Mouse (Mus musculus) erythroid progenitor cell, adult 5-6 weeks (primary cell): ENCODE results near the gene Dhx30. TPM values are rescaled to one million over a fixed set of nuclear protein-coding genes. Genes with fewer than 3 reads are reported as not detected.
A peak's percentile ranks its signal among the peaks of the same experiment; 100 is the strongest.
"Not testable (repeated sequence)": the region's sequence is repeated elsewhere in the genome, so short reads cannot be mapped to it uniquely, and the experiment has no call there.

Experiments used
- ATAC-seq: replicated peaks from 2 replicates; pipeline ENCODE4 v1.8.0; 2016; ENCODE audit warnings: moderate number of reproducible peaks, mild to moderate bottlenecking, moderate TSS enrichment, inconsistent platforms; ENCODE audit not compliant: poor library complexity, low FRiP score, severe bottlenecking
- total RNA-seq, 2 experiments: library from RNA; stranded (forward) in 1 of 2; stranded (reverse) in 1 of 2; fragments of 150-400 nt in 1 of 2; fragments of 186-747, 209-891 nt in 1 of 2; gene quantifications; 2 replicates each; pipeline versions ENCODE4 v1.2.3 to v1.2.4; 2015 to 2017; ENCODE audit warnings: low replicate concordance in 2 of 2

Dhx30 gene
- total RNA-seq (2015; ENCODE audit: low replicate concordance), result 28.5 and 32.4 TPM in 2 replicates
- total RNA-seq (2017; ENCODE audit: low replicate concordance), result 14.8 and 39.3 TPM in 2 replicates

GRCm38 (mm10) chr9:110117779-110118139, at the start of gene Dhx30:
Dhx30 (minus strand) TSS chr9:110117830.
- no peak for ATAC-seq

DNA sequence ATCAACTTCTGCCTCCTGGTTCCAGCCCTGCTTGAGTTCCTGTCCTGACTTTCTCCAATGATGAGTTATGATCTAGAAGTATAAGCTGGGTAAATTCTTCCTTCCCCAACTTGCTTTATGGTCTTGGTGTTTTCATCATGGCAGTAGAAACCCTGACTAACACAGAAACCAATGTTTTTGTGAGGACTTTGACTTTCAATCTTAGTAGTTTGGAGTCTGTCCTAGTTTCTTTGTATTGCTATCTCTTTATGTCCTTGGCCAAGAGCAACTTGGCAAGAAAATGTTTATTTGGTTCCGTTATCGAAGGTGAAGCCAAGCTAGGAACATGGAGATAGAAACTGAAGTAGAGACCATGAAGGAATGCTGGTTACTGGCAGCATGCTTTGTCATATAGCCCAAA, 45.4 kb upstream of the Dhx30 start:
- no peak for ATAC-seq

- ATAC-seq, result no peak
Observed at GRCm38 (mm10) chr9:110162441-110162840, 44.8 kb upstream of the Dhx30 start.

- not testable (repeated sequence) for ATAC-seq
Observed at GRCm38 (mm10) chr9:110160486-110160885, 42.9 kb upstream of the Dhx30 start.

GRCm38 (mm10) chr9:110159036-110159435, 41.4 kb upstream of the Dhx30 start:
- ATAC-seq, result no peak

- ATAC-seq, result no peak
Observed at GRCm38 (mm10) chr9:110148598-110148997, 31.0 kb upstream of the Dhx30 start.

GRCm38 (mm10) chr9:110142097-110142496, 24.5 kb upstream of the Dhx30 start:
- no peak for ATAC-seq

DNA sequence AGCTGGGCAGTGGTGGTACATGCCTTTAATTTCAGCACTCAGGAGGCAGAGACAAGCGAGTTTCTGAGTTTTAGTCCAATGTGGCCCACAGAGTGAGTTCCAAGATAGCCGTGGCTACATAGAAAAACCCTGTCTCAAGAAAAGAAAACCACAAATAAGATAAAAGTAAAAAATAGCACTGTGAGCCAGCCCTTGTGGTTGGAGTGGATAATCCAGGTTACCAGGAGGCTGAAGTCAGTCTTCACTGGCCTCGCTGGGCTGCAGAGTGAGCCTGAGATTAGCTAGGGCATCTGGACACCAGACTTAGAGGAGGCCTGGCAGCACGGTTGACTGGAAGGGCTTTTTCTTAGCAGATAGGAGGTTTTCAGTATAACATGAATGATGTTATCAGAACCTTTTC, 21.5 kb upstream of the Dhx30 start:
- no peak for ATAC-seq

GRCm38 (mm10) chr9:110134176-110134575, 16.5 kb upstream of the Dhx30 start:
- ATAC-seq, result no peak

- ATAC-seq, result no peak
Observed at GRCm38 (mm10) chr9:110132921-110133320, 15.3 kb upstream of the Dhx30 start.

- ATAC-seq, result no peak
Observed at GRCm38 (mm10) chr9:110132201-110132605, 14.6 kb upstream of the Dhx30 start.

DNA sequence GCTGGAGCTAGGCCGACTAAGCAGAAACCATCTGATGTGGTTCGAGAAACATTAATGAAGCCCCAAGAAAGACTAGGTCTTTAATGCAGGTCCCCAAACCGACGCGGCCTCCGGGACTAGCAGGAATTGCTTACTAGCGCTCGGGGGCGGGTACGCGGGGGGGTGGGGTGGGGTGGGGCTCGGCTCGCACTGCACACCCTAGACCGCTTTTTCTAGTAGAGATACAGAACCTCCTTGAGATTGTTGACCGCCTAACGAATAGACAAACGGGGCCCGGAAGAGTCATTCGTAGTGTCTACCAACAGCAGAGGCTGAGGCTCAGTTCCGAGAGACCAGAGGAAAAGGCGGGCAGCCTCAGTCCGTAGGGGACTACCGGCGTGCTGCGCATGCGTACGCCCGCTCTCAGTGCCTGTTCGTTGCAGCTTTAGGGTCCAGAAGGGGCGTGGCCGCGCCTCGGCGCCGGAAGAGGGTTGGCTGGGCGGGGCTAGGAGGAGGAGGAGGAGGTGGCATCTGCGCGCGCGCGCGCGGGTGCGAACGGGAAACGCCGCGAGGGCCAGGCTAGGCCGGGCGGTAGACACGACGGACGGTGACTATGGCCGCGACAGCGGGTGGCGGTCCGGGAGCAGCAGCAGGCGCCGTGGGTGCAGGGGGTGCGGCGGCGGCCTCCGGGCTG, 14.0 kb upstream of the Dhx30 start:
- peak; percentile 98 for ATAC-seq

- peak; percentile 32; the same call in 1 of the 2 replicates for ATAC-seq
Observed at GRCm38 (mm10) chr9:110130896-110131524, 13.4 kb upstream of the Dhx30 start.

GRCm38 (mm10) chr9:110124008-110124540, 6.4 kb upstream of the Dhx30 start:
- ATAC-seq, result not testable (repeated sequence)

DNA sequence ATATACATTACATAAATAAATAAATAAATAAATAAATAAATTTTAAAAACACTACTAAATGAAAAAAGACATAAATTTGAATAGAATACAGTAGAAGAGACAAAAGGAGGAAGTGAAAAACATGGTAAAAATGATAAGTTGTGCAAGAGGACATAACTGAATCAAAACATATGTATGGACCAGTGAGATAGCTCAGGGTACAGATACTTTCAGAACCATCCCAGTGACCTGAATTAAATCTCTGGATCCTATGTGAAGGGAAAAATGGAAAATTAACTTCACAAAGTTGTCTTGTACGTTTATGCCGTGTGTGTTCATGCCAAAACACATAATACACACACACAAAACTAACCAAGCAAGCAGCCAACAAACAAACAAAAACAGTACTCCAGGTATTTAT, 5.7 kb upstream of the Dhx30 start:
- ATAC-seq, result no peak

GRCm38 (mm10) chr9:110121424-110121823, 3.8 kb upstream of the Dhx30 start:
- no peak for ATAC-seq

DNA sequence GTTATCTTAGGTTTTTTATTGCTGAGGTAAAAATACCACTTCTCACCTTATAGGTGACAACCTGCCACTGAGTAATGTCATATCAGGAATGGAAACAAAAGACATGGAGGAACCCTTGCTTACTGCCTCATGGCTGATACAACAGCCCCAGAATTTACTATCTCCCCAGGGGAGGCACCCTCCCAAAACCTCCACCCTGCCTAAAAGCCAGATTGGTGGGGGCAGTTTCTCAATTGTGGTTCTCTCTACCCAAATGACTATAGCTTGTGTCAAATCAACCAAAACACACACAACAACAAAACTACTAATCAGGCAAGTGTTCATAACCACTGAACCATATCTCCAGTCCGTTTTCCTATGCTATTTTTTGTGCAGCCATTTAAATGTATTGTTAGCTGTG, 619 bp upstream of the Dhx30 start:
- ATAC-seq, result no peak

DNA sequence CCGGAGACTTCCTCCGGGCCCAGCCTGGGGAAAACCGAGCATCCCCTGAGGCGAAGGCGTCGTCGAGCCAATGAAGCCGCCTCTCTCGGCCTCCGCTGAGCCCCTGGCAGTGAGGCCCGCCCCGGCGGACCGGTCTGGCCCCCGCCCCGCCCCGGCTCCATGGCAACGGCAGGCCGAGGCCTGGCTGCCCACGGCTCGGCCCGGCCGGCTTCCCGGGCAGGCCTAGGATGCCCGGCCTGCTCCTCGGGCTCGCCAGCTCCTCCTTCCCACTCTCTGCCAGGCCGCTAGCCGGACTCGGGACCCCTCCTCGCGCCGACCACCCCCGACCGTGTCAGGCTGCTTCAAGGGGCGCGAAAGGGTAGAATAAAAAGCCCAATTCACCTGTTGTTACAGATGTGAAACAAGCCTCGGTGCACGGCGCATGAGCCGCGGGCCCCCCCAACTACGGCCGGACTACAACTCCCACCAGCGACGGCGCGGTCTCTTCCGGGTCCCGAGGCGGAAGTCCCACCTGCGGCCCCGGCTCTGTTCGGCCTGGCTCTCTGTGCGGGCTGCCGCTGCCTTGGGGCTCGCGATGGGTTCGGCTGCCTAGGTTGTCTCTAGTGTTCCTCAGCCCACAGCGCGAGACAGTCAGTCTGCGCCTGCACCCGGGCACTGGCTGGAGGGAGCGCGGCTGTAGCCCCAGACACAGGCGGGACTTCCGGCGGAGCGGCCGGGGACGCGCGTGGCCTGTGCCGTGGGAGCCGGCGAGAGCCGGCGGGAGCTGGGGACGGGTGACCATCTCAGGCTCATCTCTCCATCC, 452 bp downstream of the Dhx30 start, which contains the start of gene Smarcc1:
Gene Smarcc1, plus strand, starts transcription at position 732 of the 802 bp plus-strand sequence.
- peak; percentile 92 for ATAC-seq

DNA sequence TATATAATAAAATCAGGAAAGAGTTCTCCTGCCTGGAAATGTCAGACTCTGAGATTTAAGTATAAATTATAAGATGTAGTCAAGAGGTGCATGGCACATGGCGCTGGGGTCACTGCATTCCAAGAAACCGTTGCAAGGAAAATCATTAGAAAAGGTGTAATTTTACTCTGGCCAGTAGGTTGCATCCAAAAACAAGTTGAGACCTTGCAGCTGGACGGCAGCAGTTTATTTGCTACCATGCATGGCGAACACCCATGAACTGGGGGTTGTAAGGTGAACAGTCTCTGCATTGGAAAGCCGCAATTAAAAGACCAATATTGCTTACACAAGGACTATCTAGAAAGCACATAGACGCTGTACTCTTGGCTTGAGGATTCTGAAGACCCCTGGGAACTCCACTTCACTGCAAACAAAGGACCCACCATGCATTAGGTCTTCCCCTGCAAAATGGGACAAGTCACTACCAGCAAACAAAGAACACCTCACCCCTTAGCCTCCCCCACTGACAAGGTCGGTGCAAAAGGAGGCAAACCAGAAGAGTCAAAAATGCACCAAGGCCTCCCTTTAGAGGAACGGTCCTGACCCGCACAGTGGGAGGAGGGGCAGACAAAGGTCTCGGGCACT, 1.2 kb downstream of the Dhx30 start:
- no peak for ATAC-seq
